Mouse (Mus musculus): ENCODE measurements around the gene Cdc42ep1. TPM values are rescaled to one million over a fixed set of nuclear protein-coding genes. Genes with fewer than 3 reads are reported as not detected.

The Cdc42ep1 gene
- polyA plus RNA-seq, 1 experiment: not detected

GRCm38 (mm10) chr15:78851505-78852153, 9.2 kb downstream of the Cdc42ep1 start:
- no peak overlapping the region for H3K27ac ChIP-seq (ENCODE audit: insufficient read depth, low read depth, low read length)
- WGBS: 21% methylated on average over 13 of the region's 13 CpGs

DNA sequence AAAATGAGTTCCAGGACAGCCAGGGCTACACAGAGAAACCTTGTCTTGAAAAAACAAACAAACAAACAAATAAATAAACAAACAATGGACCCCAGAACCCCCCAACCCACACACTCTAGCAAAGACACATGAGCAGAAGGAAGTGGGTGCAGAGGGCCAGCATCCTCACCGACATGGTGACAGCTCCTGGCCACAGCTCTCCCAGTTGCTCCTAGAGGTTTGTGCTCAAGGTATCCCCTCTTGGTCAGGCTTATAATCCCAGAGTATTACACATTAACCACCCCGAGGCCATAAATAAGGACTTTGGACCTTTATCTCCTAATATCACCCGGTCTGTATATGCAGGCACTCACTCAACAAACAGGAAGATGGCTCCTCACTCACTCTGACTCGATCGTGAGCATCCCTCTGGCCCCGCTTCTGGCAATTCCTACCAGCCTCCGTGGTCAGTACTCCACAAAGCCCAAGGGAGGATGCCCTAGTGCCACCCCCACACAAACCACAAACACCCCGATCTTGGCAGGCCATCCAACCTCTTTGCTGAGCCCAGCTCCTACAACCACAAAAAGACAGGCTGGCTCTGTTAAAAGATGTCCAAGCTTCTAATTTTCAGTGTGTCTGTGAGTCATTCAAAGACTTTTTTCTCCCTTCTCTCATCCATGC, 13.0 kb downstream of the Cdc42ep1 start, which contains the start of gene Lgals2:
Gene Lgals2 (minus strand): TSS at position 227 of the 663 bp plus-strand sequence.
- WGBS: 71% methylated on average over 8 of the region's 8 CpGs
- Histone ChIP-seq H3K4me1 (ENCODE audit: control insufficient read depth, insufficient read depth, low read length) (peaks cover 4% of the 10 kb centered on the region; the same call in 1 of the 2 replicates), H3K27ac (ENCODE audit: insufficient read depth, low read depth, low read length) (no peak within 1 kb of the TSS), H3K4me3 (ENCODE audit: insufficient read depth, low read depth, low read length) (no peak within 1 kb of the TSS)
- TF ChIP-seq CTCF (IDR thresholded peaks at IDR 0.05; ENCODE audit: insufficient read depth, low read depth, low read length): no peak
- TF ChIP-seq POLR2A (IDR thresholded peaks at IDR 0.05; ENCODE audit: insufficient read depth, low read depth, low read length): no peak

More at GRCm38 (mm10) chr15:78851505-78852153, 9.2 kb downstream of the Cdc42ep1 start:
- Histone ChIP-seq H3K4me1 (ENCODE audit: control insufficient read depth, insufficient read depth, low read length) (peaks cover 13% of the 10 kb centered on the region; the same call in 1 of the 2 replicates), H3K4me3 (ENCODE audit: insufficient read depth, low read depth, low read length) (no peak overlapping the region)
- TF ChIP-seq CTCF (IDR thresholded peaks at IDR 0.05; ENCODE audit: insufficient read depth, low read depth, low read length): peak; percentile 92
- TF ChIP-seq POLR2A (IDR thresholded peaks at IDR 0.05; ENCODE audit: insufficient read depth, low read depth, low read length): no peak

- 41% methylated on average over 7 of the region's 7 CpGs for WGBS
- Histone ChIP-seq H3K4me1 (ENCODE audit: control insufficient read depth, insufficient read depth, low read length) (no peaks in the 10 kb centered on the region), H3K27ac (ENCODE audit: insufficient read depth, low read depth, low read length) (no peak overlapping the region), H3K4me3 (ENCODE audit: insufficient read depth, low read depth, low read length) (no peak overlapping the region)
- TF ChIP-seq POLR2A (IDR thresholded peaks at IDR 0.05; ENCODE audit: insufficient read depth, low read depth, low read length) (no peak), CTCF (IDR thresholded peaks at IDR 0.05; ENCODE audit: insufficient read depth, low read depth, low read length) (no peak)
Observed at GRCm38 (mm10) chr15:78857009-78857408, 14.6 kb downstream of the Cdc42ep1 start.

GRCm38 (mm10) chr15:78859311-78859710, 16.9 kb downstream of the Cdc42ep1 start:
- H3K27ac ChIP-seq (ENCODE audit: insufficient read depth, low read depth, low read length): no peak overlapping the region
- H3K4me1 ChIP-seq (ENCODE audit: control insufficient read depth, insufficient read depth, low read length): no peaks in the 10 kb centered on the region
- H3K4me3 ChIP-seq (ENCODE audit: insufficient read depth, low read depth, low read length): no peak overlapping the region
- no peak for TF ChIP-seq POLR2A (IDR thresholded peaks at IDR 0.05; ENCODE audit: insufficient read depth, low read depth, low read length)
- no peak for TF ChIP-seq CTCF (IDR thresholded peaks at IDR 0.05; ENCODE audit: insufficient read depth, low read depth, low read length)
- WGBS: 90% methylated on average over 4 of the region's 4 CpGs

GRCm38 (mm10) chr15:78859714-78860113, 17.3 kb downstream of the Cdc42ep1 start:
- H3K27ac ChIP-seq (ENCODE audit: insufficient read depth, low read depth, low read length): no peak overlapping the region
- TF ChIP-seq POLR2A (IDR thresholded peaks at IDR 0.05; ENCODE audit: insufficient read depth, low read depth, low read length) (no peak), CTCF (IDR thresholded peaks at IDR 0.05; ENCODE audit: insufficient read depth, low read depth, low read length) (no peak)
- 86% methylated on average over 6 of the region's 6 CpGs for WGBS
- no peak overlapping the region for H3K4me3 ChIP-seq (ENCODE audit: insufficient read depth, low read depth, low read length)
- no peaks in the 10 kb centered on the region for H3K4me1 ChIP-seq (ENCODE audit: control insufficient read depth, insufficient read depth, low read length)

DNA sequence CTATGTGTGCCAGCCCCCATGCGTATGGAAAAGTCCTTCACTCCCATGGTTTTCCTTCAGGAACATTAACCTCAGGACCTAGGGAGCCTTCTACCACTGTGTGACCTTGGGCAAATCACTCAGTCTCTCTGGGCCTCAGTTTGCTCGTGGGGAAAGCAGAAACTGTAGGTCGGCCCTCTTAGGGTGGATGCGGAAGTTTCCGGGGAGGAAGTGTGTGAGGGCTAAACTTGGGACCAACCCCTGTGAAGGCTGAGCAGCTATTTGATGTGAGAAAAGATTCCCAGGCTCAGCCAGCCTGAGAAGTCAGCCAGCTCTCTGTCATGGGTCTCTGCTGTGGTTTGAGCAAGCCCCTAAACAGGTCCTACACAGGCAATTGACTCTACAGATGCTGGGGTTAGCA, 19.9 kb downstream of the Cdc42ep1 start:
- no peak for TF ChIP-seq CTCF (IDR thresholded peaks at IDR 0.05; ENCODE audit: insufficient read depth, low read depth, low read length)
- no peak for TF ChIP-seq POLR2A (IDR thresholded peaks at IDR 0.05; ENCODE audit: insufficient read depth, low read depth, low read length)
- 90% methylated on average over 5 of the region's 5 CpGs for WGBS
- Histone ChIP-seq H3K27ac (ENCODE audit: insufficient read depth, low read depth, low read length) (no peak overlapping the region), H3K4me3 (ENCODE audit: insufficient read depth, low read depth, low read length) (no peak overlapping the region), H3K4me1 (ENCODE audit: control insufficient read depth, insufficient read depth, low read length) (0 out of 2 replicates have a peak, but pooled peaks cover 2% of the 10 kb centered on the region)

GRCm38 (mm10) chr15:78863154-78863553, 20.7 kb downstream of the Cdc42ep1 start:
- Histone ChIP-seq H3K27ac (ENCODE audit: insufficient read depth, low read depth, low read length) (no peak overlapping the region), H3K4me3 (ENCODE audit: insufficient read depth, low read depth, low read length) (no peak overlapping the region), H3K4me1 (ENCODE audit: control insufficient read depth, insufficient read depth, low read length) (0 out of 2 replicates have a peak, but pooled peaks cover 2% of the 10 kb centered on the region)
- WGBS: 62% methylated on average over 2 of the region's 2 CpGs
- TF ChIP-seq POLR2A (IDR thresholded peaks at IDR 0.05; ENCODE audit: insufficient read depth, low read depth, low read length): no peak
- TF ChIP-seq CTCF (IDR thresholded peaks at IDR 0.05; ENCODE audit: insufficient read depth, low read depth, low read length): no peak

DNA sequence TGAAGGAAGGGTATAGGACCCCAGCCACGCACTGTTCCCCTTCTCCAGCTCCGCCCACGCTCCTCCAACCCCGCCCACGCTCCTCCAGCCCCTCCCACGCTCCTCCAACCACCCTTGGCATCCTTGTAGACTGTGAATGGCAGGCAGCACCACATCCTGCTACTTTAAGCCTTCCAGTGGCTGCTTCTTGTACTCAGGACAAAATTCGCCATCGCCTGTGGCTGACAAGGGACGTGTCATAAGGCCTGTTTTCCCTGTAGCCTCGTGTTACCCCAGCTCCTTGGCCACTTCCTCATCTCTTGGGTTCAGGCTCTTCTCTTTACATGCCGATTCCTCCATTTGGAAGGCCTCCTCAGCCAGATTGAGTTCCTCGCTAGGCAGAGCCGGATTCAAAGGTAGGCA, 21.4 kb downstream of the Cdc42ep1 start:
- Histone ChIP-seq H3K4me3 (ENCODE audit: insufficient read depth, low read depth, low read length) (no peak overlapping the region), H3K4me1 (ENCODE audit: control insufficient read depth, insufficient read depth, low read length) (peaks cover 8% of the 10 kb centered on the region), H3K27ac (ENCODE audit: insufficient read depth, low read depth, low read length) (no peak overlapping the region)
- WGBS: 67% methylated on average over 13 of the region's 13 CpGs
- TF ChIP-seq POLR2A (IDR thresholded peaks at IDR 0.05; ENCODE audit: insufficient read depth, low read depth, low read length): no peak
- no peak for TF ChIP-seq CTCF (IDR thresholded peaks at IDR 0.05; ENCODE audit: insufficient read depth, low read depth, low read length)

GRCm38 (mm10) chr15:78868398-78868797, 26.0 kb downstream of the Cdc42ep1 start:
- no peak for TF ChIP-seq POLR2A (IDR thresholded peaks at IDR 0.05; ENCODE audit: insufficient read depth, low read depth, low read length)
- TF ChIP-seq CTCF (IDR thresholded peaks at IDR 0.05; ENCODE audit: insufficient read depth, low read depth, low read length): no peak
- Histone ChIP-seq H3K27ac (ENCODE audit: insufficient read depth, low read depth, low read length) (peak overlapping the region; percentile 62; the same call in 1 of the 2 replicates), H3K4me3 (ENCODE audit: insufficient read depth, low read depth, low read length) (no peak overlapping the region), H3K4me1 (ENCODE audit: control insufficient read depth, insufficient read depth, low read length) (peaks cover 10% of the 10 kb centered on the region)
- WGBS: 33% methylated on average over 9 of the region's 9 CpGs

Measured in olfactory bulb, adult 2 months (tissue).